Mouse (Mus musculus) thymus, adult 2 months (tissue): ENCODE results near the gene Rad51b.

Experiments
- CTCF ChIP-seq: fragments of 200-500 bp; IDR thresholded peaks from 2 replicates; pipeline ENCODE4 v1.5.1; 2012; ENCODE audit warnings: mild to moderate bottlenecking, control low read depth, low read length, moderate library complexity, borderline replicate concordance; ENCODE audit not compliant: control insufficient read depth, poor library complexity, insufficient read depth; ENCODE audit errors: extremely low read depth
- POLR2A ChIP-seq: fragments of 200-500 bp; IDR thresholded peaks from 2 replicates; pipeline ENCODE4 v1.6.1; 2012; ENCODE audit warnings: mild to moderate bottlenecking, low read length, control low read depth, moderate library complexity; ENCODE audit not compliant: control insufficient read depth, poor library complexity, insufficient read depth; ENCODE audit errors: extremely low read depth

- no peak for TF ChIP-seq POLR2A
- no peak for TF ChIP-seq CTCF
Observed at GRCm38 (mm10) chr12:79358613-79359218, 61.6 kb downstream of the Rad51b start.
